Mouse (Mus musculus): ENCODE results near the gene Osbpl10. TPM values are rescaled to one million over a fixed set of nuclear protein-coding genes. Genes with fewer than 3 reads are reported as not detected.

The Osbpl10 gene
- total and polyA plus RNA-seq, 2 experiments from 2014 or later = 0.36 to 2.9 TPM

DNA sequence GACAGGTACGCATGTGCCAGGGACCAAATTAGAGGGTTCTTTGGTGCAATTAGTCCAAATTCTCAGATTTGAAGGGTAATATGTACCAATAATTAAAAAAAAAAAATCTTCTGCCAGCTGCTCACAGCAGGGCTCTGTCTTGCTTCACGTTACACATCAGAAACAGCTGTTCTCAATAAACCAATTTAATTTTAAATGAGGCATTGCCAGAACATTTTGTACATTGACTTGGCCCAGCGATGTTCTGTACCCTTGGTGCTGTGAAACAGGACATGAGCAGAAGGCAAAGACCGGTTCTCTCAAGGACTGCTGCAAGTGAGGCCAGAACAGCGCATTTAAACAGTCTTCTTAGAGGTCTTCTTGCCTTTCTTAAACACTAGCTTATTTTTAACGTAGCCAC is 265.3 kb downstream of the Osbpl10 start:
- Histone ChIP-seq H3K27ac (ENCODE audit: low read depth) (no peak overlapping the region), H3K4me3 (ENCODE audit: low read depth, low read length) (no peak overlapping the region), H3K4me1 (ENCODE audit: control insufficient read depth, insufficient read depth) (no peaks in the 10 kb centered on the region), H3K9me3 (replicated peaks; ENCODE audit: control insufficient read depth, low read length) (no peaks in the 10 kb centered on the region), H3K36me3 (replicated peaks; ENCODE audit: control insufficient read depth, insufficient read depth, low read length) (peaks cover 86% of the 10 kb centered on the region), H3K27me3 (ENCODE audit: control insufficient read depth, insufficient read depth, low read length) (no peaks in the 10 kb centered on the region), H3K9ac (replicated peaks; ENCODE audit: low read depth, low read length) (no peak overlapping the region), H3K4me2 (ENCODE audit: low read depth, low read length) (no peak overlapping the region)
- WGBS = 94% methylated on average over 6 of the region's 6 CpGs
- TF ChIP-seq CTCF (IDR thresholded peaks at IDR 0.05; ENCODE audit: low read depth) (no peak), EP300 (IDR thresholded peaks at IDR 0.05; ENCODE audit: low read depth) (no peak)
- DNase-seq (ENCODE audit: low spot score) (no peak), ATAC-seq (ENCODE audit: insufficient read depth, low read depth) (no peak)

DNA sequence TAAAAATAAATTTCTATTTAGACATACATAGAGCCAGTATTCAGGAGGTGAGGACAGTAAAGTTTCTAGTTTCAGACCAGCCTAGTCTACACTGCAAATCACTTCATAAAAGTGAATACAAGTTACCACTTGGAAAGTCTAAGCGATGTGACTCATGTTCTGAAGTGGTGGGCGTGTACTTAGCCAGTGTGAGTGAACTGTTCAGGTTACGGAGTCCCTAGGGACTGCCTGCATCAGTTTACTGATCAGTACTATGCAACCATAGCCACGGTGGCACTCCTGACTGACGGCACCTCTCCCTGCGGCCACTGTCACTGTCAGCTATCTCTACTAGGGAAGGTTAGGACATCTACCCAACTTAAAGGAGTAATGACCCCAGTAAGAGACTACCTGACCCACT is 266.7 kb downstream of the Osbpl10 start:
- TF ChIP-seq EP300 (IDR thresholded peaks at IDR 0.05; ENCODE audit: low read depth) (no peak), CTCF (IDR thresholded peaks at IDR 0.05; ENCODE audit: low read depth) (no peak)
- Histone ChIP-seq H3K27ac (ENCODE audit: low read depth) (no peak overlapping the region), H3K36me3 (replicated peaks; ENCODE audit: control insufficient read depth, insufficient read depth, low read length) (peaks cover 83% of the 10 kb centered on the region), H3K4me2 (ENCODE audit: low read depth, low read length) (no peak overlapping the region), H3K9me3 (replicated peaks; ENCODE audit: control insufficient read depth, low read length) (no peaks in the 10 kb centered on the region), H3K9ac (replicated peaks; ENCODE audit: low read depth, low read length) (no peak overlapping the region), H3K27me3 (ENCODE audit: control insufficient read depth, insufficient read depth, low read length) (no peaks in the 10 kb centered on the region), H3K4me3 (ENCODE audit: low read depth, low read length) (no peak overlapping the region), H3K4me1 (ENCODE audit: control insufficient read depth, insufficient read depth) (no peaks in the 10 kb centered on the region)
- no peak for ATAC-seq (ENCODE audit: insufficient read depth, low read depth)
- no peak for DNase-seq (ENCODE audit: low spot score)
- 62% methylated on average over 6 of the region's 6 CpGs for WGBS

DNA sequence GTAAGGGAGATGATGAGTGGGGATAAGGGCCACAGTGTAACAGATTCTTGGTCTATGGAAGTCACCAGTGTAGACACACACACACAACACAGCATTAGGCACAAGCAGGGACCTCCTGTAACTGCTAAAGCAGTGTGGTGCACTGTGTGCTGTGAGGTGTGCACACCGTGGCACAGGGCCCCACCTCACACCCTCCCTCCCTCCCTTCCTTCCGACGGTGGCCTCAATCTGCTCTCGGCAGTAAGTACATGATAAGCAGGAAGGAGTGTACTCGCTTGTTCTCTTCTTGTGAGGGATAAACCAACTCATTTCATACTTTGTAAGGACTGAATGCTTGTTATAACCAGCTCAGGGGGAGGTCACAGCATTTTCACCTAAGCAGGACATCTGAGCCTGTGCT is 270.8 kb downstream of the Osbpl10 start:
- H3K9me3 ChIP-seq (replicated peaks; ENCODE audit: control insufficient read depth, low read length) = no peaks in the 10 kb centered on the region
- DNase-seq (ENCODE audit: low spot score) (no peak), ATAC-seq (ENCODE audit: insufficient read depth, low read depth) (no peak)
- H3K9ac ChIP-seq (replicated peaks; ENCODE audit: low read depth, low read length) = no peak overlapping the region
- no peak overlapping the region for H3K4me3 ChIP-seq (ENCODE audit: low read depth, low read length)
- H3K36me3 ChIP-seq (replicated peaks; ENCODE audit: control insufficient read depth, insufficient read depth, low read length) = peaks cover 78% of the 10 kb centered on the region
- no peaks in the 10 kb centered on the region for H3K4me1 ChIP-seq (ENCODE audit: control insufficient read depth, insufficient read depth)
- no peaks in the 10 kb centered on the region for H3K27me3 ChIP-seq (ENCODE audit: control insufficient read depth, insufficient read depth, low read length)
- WGBS = 10% methylated on average over 5 of the region's 5 CpGs
- no peak overlapping the region for H3K27ac ChIP-seq (ENCODE audit: low read depth)
- no peak overlapping the region for H3K4me2 ChIP-seq (ENCODE audit: low read depth, low read length)
- no peak for TF ChIP-seq EP300 (IDR thresholded peaks at IDR 0.05; ENCODE audit: low read depth)
- no peak for TF ChIP-seq CTCF (IDR thresholded peaks at IDR 0.05; ENCODE audit: low read depth)

DNA sequence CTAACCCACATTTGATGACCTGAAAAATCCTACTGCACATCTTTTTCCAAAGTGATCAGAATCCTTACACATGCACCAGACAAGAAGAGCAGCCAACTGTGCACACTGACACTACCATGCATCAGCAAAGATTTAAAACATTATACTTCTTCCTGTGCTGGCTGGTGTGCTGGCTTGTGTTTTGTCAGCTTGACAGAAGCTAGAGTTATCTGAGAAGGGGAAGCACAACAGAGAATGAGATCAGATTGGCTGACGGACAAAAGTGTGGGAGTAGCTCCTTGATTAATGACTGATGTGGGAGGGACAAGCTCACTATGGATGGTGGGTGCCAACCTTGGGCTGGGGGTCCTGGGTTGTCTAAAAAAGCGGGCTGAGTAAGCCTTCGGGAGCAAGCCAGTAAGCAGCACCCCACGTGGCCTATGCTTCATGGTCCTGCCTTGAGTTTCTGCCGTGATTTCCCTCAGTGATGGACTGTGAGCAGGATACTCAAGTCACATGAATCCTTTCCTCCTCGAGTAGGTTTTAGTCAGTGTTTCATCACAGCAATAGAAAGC is 279.4 kb downstream of the Osbpl10 start:
- no peak overlapping the region for H3K4me2 ChIP-seq (ENCODE audit: low read depth, low read length)
- H3K27me3 ChIP-seq (ENCODE audit: control insufficient read depth, insufficient read depth, low read length) = no peaks in the 10 kb centered on the region
- H3K36me3 ChIP-seq (replicated peaks; ENCODE audit: control insufficient read depth, insufficient read depth, low read length) = peaks cover 54% of the 10 kb centered on the region
- H3K9ac ChIP-seq (replicated peaks; ENCODE audit: low read depth, low read length) = no peak overlapping the region
- no peaks in the 10 kb centered on the region for H3K4me1 ChIP-seq (ENCODE audit: control insufficient read depth, insufficient read depth)
- ATAC-seq (ENCODE audit: insufficient read depth, low read depth) (no peak), DNase-seq (ENCODE audit: low spot score) (no peak)
- WGBS = 49% methylated on average over 6 of the region's 6 CpGs
- TF ChIP-seq EP300 (IDR thresholded peaks at IDR 0.05; ENCODE audit: low read depth) = no peak
- no peak for TF ChIP-seq CTCF (IDR thresholded peaks at IDR 0.05; ENCODE audit: low read depth)
- H3K9me3 ChIP-seq (replicated peaks; ENCODE audit: control insufficient read depth, low read length) = no peaks in the 10 kb centered on the region
- H3K27ac ChIP-seq (ENCODE audit: low read depth) = no peak overlapping the region
- no peak overlapping the region for H3K4me3 ChIP-seq (ENCODE audit: low read depth, low read length)

DNA sequence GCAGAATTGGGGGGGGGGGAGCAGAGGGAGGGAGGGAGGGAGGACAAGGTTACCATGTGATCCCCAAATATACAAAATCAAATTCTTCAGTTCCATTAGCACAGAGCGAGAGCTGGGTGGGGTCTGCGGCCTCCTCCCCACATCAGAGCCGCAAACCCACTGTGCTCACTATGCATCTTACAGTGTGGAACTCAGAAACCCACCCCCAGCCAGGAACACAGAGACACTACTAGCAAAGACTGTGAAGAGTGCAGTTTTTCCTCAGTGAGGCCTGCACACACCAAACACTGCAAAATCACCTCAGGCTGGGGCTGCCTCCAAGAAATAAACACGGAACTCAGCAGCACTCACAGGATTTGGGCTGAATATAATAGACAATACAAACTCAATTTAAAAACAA is 281.5 kb downstream of the Osbpl10 start:
- Histone ChIP-seq H3K27ac (ENCODE audit: low read depth) (no peak overlapping the region), H3K9ac (replicated peaks; ENCODE audit: low read depth, low read length) (no peak overlapping the region), H3K36me3 (replicated peaks; ENCODE audit: control insufficient read depth, insufficient read depth, low read length) (peaks cover 38% of the 10 kb centered on the region), H3K4me2 (ENCODE audit: low read depth, low read length) (no peak overlapping the region), H3K9me3 (replicated peaks; ENCODE audit: control insufficient read depth, low read length) (no peaks in the 10 kb centered on the region), H3K4me3 (ENCODE audit: low read depth, low read length) (no peak overlapping the region), H3K27me3 (ENCODE audit: control insufficient read depth, insufficient read depth, low read length) (no peaks in the 10 kb centered on the region), H3K4me1 (ENCODE audit: control insufficient read depth, insufficient read depth) (no peaks in the 10 kb centered on the region)
- DNase-seq (ENCODE audit: low spot score) = no peak
- ATAC-seq (ENCODE audit: insufficient read depth, low read depth) = no peak
- TF ChIP-seq CTCF (IDR thresholded peaks at IDR 0.05; ENCODE audit: low read depth) (no peak), EP300 (IDR thresholded peaks at IDR 0.05; ENCODE audit: low read depth) (no peak)
- 90% methylated on average over 4 of the region's 4 CpGs for WGBS

DNA sequence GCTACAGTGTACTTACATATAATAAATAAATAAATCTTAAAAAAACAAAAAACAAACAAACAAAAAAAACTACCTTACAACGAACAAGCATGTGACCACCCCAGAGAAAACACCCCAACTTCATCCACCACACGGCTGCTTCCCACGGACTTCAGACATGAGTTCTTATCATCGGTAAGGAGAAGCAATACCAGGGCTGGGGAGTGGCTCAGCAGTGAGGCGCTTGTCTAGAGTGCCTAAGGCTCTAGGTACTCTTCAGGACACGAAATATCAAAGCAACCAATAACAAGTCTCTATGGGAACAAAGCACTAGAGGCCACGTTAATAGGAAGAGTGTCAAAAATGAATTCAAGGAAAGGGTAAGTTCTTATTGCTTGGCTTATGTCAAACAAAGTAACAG is 282.1 kb downstream of the Osbpl10 start:
- TF ChIP-seq EP300 (IDR thresholded peaks at IDR 0.05; ENCODE audit: low read depth) (no peak), CTCF (IDR thresholded peaks at IDR 0.05; ENCODE audit: low read depth) (no peak)
- 79% methylated on average over 7 of the region's 7 CpGs for WGBS

More for the DNA sequence above, 282.1 kb downstream of the Osbpl10 start:
- Histone ChIP-seq H3K27me3 (ENCODE audit: control insufficient read depth, insufficient read depth, low read length) (no peaks in the 10 kb centered on the region), H3K27ac (ENCODE audit: low read depth) (no peak overlapping the region), H3K9me3 (replicated peaks; ENCODE audit: control insufficient read depth, low read length) (no peaks in the 10 kb centered on the region), H3K9ac (replicated peaks; ENCODE audit: low read depth, low read length) (no peak overlapping the region), H3K4me2 (ENCODE audit: low read depth, low read length) (no peak overlapping the region), H3K4me3 (ENCODE audit: low read depth, low read length) (no peak overlapping the region), H3K4me1 (ENCODE audit: control insufficient read depth, insufficient read depth) (no peaks in the 10 kb centered on the region), H3K36me3 (replicated peaks; ENCODE audit: control insufficient read depth, insufficient read depth, low read length) (peaks cover 35% of the 10 kb centered on the region)
- ATAC-seq (ENCODE audit: insufficient read depth, low read depth) = no peak
- DNase-seq (ENCODE audit: low spot score) = no peak

Data from heart, postnatal 0 days (tissue).